Mouse (Mus musculus): ENCODE results near the gene Atp5b.
"Not testable (repeated sequence)": the region's sequence is repeated elsewhere in the genome, so short reads cannot be mapped to it uniquely, and the experiment has no call there.

The Atp5b gene

GRCm38 (mm10) chr10:128082880-128083421, at the start of gene Atp5b:
Gene Atp5b (plus strand): TSS chr10:128083273.
- peak; percentile 96 to 100 for DNase-seq

- DNase-seq = peak; percentile 69 to 70
Measured at GRCm38 (mm10) chr10:128036746-128037425, 46.2 kb upstream of the Atp5b start.

- DNase-seq = no peak
Measured at GRCm38 (mm10) chr10:128037921-128038320, 45.2 kb upstream of the Atp5b start.

GRCm38 (mm10) chr10:128039167-128039566, 43.9 kb upstream of the Atp5b start:
- no peak for DNase-seq

GRCm38 (mm10) chr10:128039858-128040257, 43.2 kb upstream of the Atp5b start:
- DNase-seq = no peak

GRCm38 (mm10) chr10:128040293-128040692, 42.8 kb upstream of the Atp5b start:
- DNase-seq = no peak

- no peak for DNase-seq
Measured at GRCm38 (mm10) chr10:128041636-128042035, 41.4 kb upstream of the Atp5b start.

GRCm38 (mm10) chr10:128042466-128042865, 40.6 kb upstream of the Atp5b start:
- DNase-seq = no peak

- DNase-seq = no peak
Measured at GRCm38 (mm10) chr10:128043041-128043835, 39.8 kb upstream of the Atp5b start.

GRCm38 (mm10) chr10:128048157-128048556, 34.9 kb upstream of the Atp5b start:
- DNase-seq = no peak

GRCm38 (mm10) chr10:128049741-128050140, 33.3 kb upstream of the Atp5b start:
- no peak for DNase-seq

GRCm38 (mm10) chr10:128050355-128050754, 32.7 kb upstream of the Atp5b start:
- no peak for DNase-seq

- DNase-seq = no peak
Measured at GRCm38 (mm10) chr10:128051589-128051988, 31.5 kb upstream of the Atp5b start.

- not testable (repeated sequence) for DNase-seq
Measured at GRCm38 (mm10) chr10:128052136-128052535, 30.9 kb upstream of the Atp5b start.

- no peak for DNase-seq
Measured at GRCm38 (mm10) chr10:128053001-128053400, 30.1 kb upstream of the Atp5b start.

- DNase-seq = no peak
Measured at GRCm38 (mm10) chr10:128058184-128058583, 24.9 kb upstream of the Atp5b start.

- DNase-seq = peak; percentile 98 to 99
Measured at GRCm38 (mm10) chr10:128058601-128059151, 24.4 kb upstream of the Atp5b start, which contains the start of gene Ptges3. Gene Ptges3 (plus strand): TSS chr10:128058954.

GRCm38 (mm10) chr10:128059207-128059981, 23.7 kb upstream of the Atp5b start:
- peak; percentile 43 to 67 for DNase-seq

- no peak for DNase-seq
Measured at GRCm38 (mm10) chr10:128061109-128061508, 22.0 kb upstream of the Atp5b start.

- DNase-seq = peak in 1 of 2 experiments; percentile 42
Measured at GRCm38 (mm10) chr10:128062221-128062989, 20.7 kb upstream of the Atp5b start.

- no peak for DNase-seq
Measured at GRCm38 (mm10) chr10:128066072-128066471, 17.0 kb upstream of the Atp5b start.

GRCm38 (mm10) chr10:128069201-128069600, 13.9 kb upstream of the Atp5b start:
- DNase-seq = no peak
